Mouse (Mus musculus) spleen, embryonic (tissue): ENCODE results near the gene Cyp26c1.

ENCODE experiments used
- CTCF ChIA-PET: fragments of 350-600 bp; sonication (Branson Sonifier 250); formaldehyde crosslinking; loops from one replicate; lab custom pipeline; 2022; lab: Charles Lee

Gene Cyp26c1

GRCm38 (mm10) chr19:37685281-37685680, at the start of gene Cyp26c1:
Gene Cyp26c1 (plus strand): TSS chr19:37685581.
- CTCF ChIA-PET, result no interaction called here

GRCm38 (mm10) chr19:37647994-37648393, 37.4 kb upstream of the Cyp26c1 start:
- CTCF ChIA-PET, result interaction anchor here (0.6 kb wide), 1 partner anchor 93 kb away, joined by 3 read pairs; no protein-coding TSS in a partner anchor

GRCm38 (mm10) chr19:37650526-37650925, 34.9 kb upstream of the Cyp26c1 start:
- CTCF ChIA-PET, result interaction anchor here (1.2 kb wide), 1 partner anchor 17 kb away, joined by 3 read pairs; no protein-coding TSS in a partner anchor

- CTCF ChIA-PET, result no interaction called here
Measured at GRCm38 (mm10) chr19:37654012-37654411, 31.4 kb upstream of the Cyp26c1 start.

GRCm38 (mm10) chr19:37656441-37656840, 28.9 kb upstream of the Cyp26c1 start:
- CTCF ChIA-PET, result interaction anchor here (0.6 kb wide), 1 partner anchor 488 kb away, joined by 9 read pairs; no protein-coding TSS in a partner anchor

GRCm38 (mm10) chr19:37665256-37665655, 20.1 kb upstream of the Cyp26c1 start:
- CTCF ChIA-PET, result no interaction called here

- CTCF ChIA-PET, result no interaction called here
Measured at GRCm38 (mm10) chr19:37667855-37668594, 17.4 kb upstream of the Cyp26c1 start.

GRCm38 (mm10) chr19:37668657-37669056, 16.7 kb upstream of the Cyp26c1 start:
- CTCF ChIA-PET, result no interaction called here

- CTCF ChIA-PET, result no interaction called here
Measured at GRCm38 (mm10) chr19:37669486-37669885, 15.9 kb upstream of the Cyp26c1 start.

GRCm38 (mm10) chr19:37673393-37673792, 12.0 kb upstream of the Cyp26c1 start:
- CTCF ChIA-PET, result no interaction called here

- CTCF ChIA-PET, result interaction anchor here (0.5 kb wide), 1 partner anchor 14 kb away, joined by 5 read pairs; no protein-coding TSS in a partner anchor
Measured at GRCm38 (mm10) chr19:37686347-37686746, 966 bp downstream of the Cyp26c1 start.

GRCm38 (mm10) chr19:37686941-37687850, 1.8 kb downstream of the Cyp26c1 start:
- CTCF ChIA-PET, result interaction anchor here (0.5 kb wide), 1 partner anchor 13 kb away, joined by 5 read pairs; no protein-coding TSS in a partner anchor

GRCm38 (mm10) chr19:37689478-37689877, 4.1 kb downstream of the Cyp26c1 start:
- CTCF ChIA-PET, result interaction anchor here (0.6 to 0.7 kb wide), 2 partner anchors 18 to 87 kb away, joined by 3 to 4 read pairs; no protein-coding TSS in a partner anchor

- CTCF ChIA-PET, result no interaction called here
Measured at GRCm38 (mm10) chr19:37690716-37691115, 5.3 kb downstream of the Cyp26c1 start.

GRCm38 (mm10) chr19:37692879-37693278, 7.5 kb downstream of the Cyp26c1 start:
- CTCF ChIA-PET, result no interaction called here

- CTCF ChIA-PET, result no interaction called here
Measured at GRCm38 (mm10) chr19:37695146-37695545, 9.8 kb downstream of the Cyp26c1 start.

- CTCF ChIA-PET, result no interaction called here
Measured at GRCm38 (mm10) chr19:37695762-37696602, 10.6 kb downstream of the Cyp26c1 start.

GRCm38 (mm10) chr19:37696603-37697334, 11.4 kb downstream of the Cyp26c1 start:
- CTCF ChIA-PET, result no interaction called here

- CTCF ChIA-PET, result interaction anchor here (0.6 kb wide), 1 partner anchor 226 kb away, joined by 10 read pairs; no protein-coding TSS in a partner anchor
Measured at GRCm38 (mm10) chr19:37697335-37697636, 11.9 kb downstream of the Cyp26c1 start.

GRCm38 (mm10) chr19:37697651-37698272, 12.4 kb downstream of the Cyp26c1 start, which contains the start of gene Cyp26a1:
Gene Cyp26a1 (plus strand): TSS chr19:37697798.
- CTCF ChIA-PET, result interaction anchor here (0.6 kb wide), 1 partner anchor 227 kb away, joined by 10 read pairs; no protein-coding TSS in a partner anchor
